Mouse (Mus musculus): Measurements from ENCODE around the gene Dcp1a.
A peak's percentile ranks its signal among the peaks of the same experiment; 100 is the strongest.

Dcp1a gene

GRCm38 (mm10) chr14:30560803-30561389 lies 81.6 kb downstream of the Dcp1a start:
- no peak for DNase-seq (ENCODE audit: low spot score in 2 of 2)

GRCm38 (mm10) chr14:30561470-30562187 lies 82.3 kb downstream of the Dcp1a start:
- peak; percentile 66 to 77 for DNase-seq (ENCODE audit: low spot score in 2 of 2)

- DNase-seq (ENCODE audit: low spot score in 2 of 2) = no peak
Observed at GRCm38 (mm10) chr14:30562343-30562742, 83.0 kb downstream of the Dcp1a start.

GRCm38 (mm10) chr14:30564451-30564850 lies 85.1 kb downstream of the Dcp1a start:
- no peak for DNase-seq (ENCODE audit: low spot score in 2 of 2)

GRCm38 (mm10) chr14:30566317-30566716 lies 87.0 kb downstream of the Dcp1a start:
- no peak for DNase-seq (ENCODE audit: low spot score in 2 of 2)

GRCm38 (mm10) chr14:30568016-30568415 lies 88.7 kb downstream of the Dcp1a start:
- no peak for DNase-seq (ENCODE audit: low spot score in 2 of 2)

- DNase-seq (ENCODE audit: low spot score in 2 of 2) = no peak
Observed at GRCm38 (mm10) chr14:30570303-30570702, 91.0 kb downstream of the Dcp1a start.

GRCm38 (mm10) chr14:30572253-30572652 lies 92.9 kb downstream of the Dcp1a start:
- no peak for DNase-seq (ENCODE audit: low spot score in 2 of 2)

- DNase-seq (ENCODE audit: low spot score in 2 of 2) = peak; percentile 59 to 62
Observed at GRCm38 (mm10) chr14:30573235-30573634, 93.9 kb downstream of the Dcp1a start.

GRCm38 (mm10) chr14:30573983-30574584 lies 94.7 kb downstream of the Dcp1a start:
- peak; percentile 84 to 87 for DNase-seq (ENCODE audit: low spot score in 2 of 2)

- no peak for DNase-seq (ENCODE audit: low spot score in 2 of 2)
Observed at GRCm38 (mm10) chr14:30575791-30576190, 96.5 kb downstream of the Dcp1a start.

GRCm38 (mm10) chr14:30576260-30576659 lies 96.9 kb downstream of the Dcp1a start:
- no peak for DNase-seq (ENCODE audit: low spot score in 2 of 2)

All from right cerebral cortex, postnatal 10 days (tissue).